Mouse (Mus musculus): Measurements from ENCODE around the gene Nfkbil1. TPM values are rescaled to one million over a fixed set of nuclear protein-coding genes. Genes with fewer than 3 reads are reported as not detected.
"Not testable (repeated sequence)": the region's sequence is repeated elsewhere in the genome, so short reads cannot be mapped to it uniquely, and the experiment has no call there.

Nfkbil1 gene
- total and polyA plus RNA-seq, 2 experiments from 2014 or later = 12.4 to 17.1 TPM

DNA sequence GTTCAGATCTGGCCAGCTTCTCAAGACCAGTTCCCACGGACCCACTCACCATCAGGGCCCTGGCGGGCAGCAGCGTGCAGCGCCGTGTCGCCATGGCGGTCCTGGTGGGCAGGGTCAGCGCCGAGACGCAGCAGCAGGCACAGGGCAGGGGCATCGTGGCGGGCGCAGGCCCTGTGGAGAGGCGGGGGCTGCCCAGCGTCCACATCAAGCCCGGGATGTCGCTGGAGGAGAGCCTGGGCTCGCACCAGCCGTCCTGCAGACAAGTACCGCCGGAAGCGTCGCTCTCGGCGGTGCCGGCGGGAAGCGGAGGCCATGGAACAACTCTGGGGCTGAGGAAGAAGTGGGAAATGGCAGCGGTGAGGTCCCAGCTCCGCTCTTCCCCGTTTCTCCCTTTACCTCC lies 689 bp downstream of the Nfkbil1 start:
- DNase-seq (no peak), ATAC-seq (no peak)
- Histone ChIP-seq H3K9ac (peak overlapping the region; percentile 57), H3K9me3 (ENCODE audit: low read length) (no peaks in the 10 kb centered on the region), H3K4me3 (ENCODE audit: low read depth, low read length) (peak overlapping the region; percentile 52), H3K4me1 (ENCODE audit: insufficient read depth) (peaks cover 5% of the 10 kb centered on the region; the same call in 1 of the 2 replicates), H3K27me3 (ENCODE audit: insufficient read depth, low read length) (no peaks in the 10 kb centered on the region), H3K4me2 (ENCODE audit: low read depth) (peak overlapping the region; percentile 95), H3K36me3 (ENCODE audit: insufficient read depth) (peaks cover 12% of the 10 kb centered on the region), H3K27ac (ENCODE audit: low read depth, low read length) (peak overlapping the region; percentile 91)
- WGBS = 5% methylated on average over 31 of the region's 31 CpGs
- no peak for TF ChIP-seq CTCF (IDR thresholded peaks at IDR 0.05; ENCODE audit: low read depth)

- not testable (repeated sequence) for H3K9ac ChIP-seq; ATAC-seq; H3K9me3 ChIP-seq (ENCODE audit: low read length); H3K27ac ChIP-seq (ENCODE audit: low read depth, low read length); H3K4me1 ChIP-seq (ENCODE audit: insufficient read depth); DNase-seq; H3K4me3 ChIP-seq (ENCODE audit: low read depth, low read length); H3K27me3 ChIP-seq (ENCODE audit: insufficient read depth, low read length)
- peak overlapping the region; percentile 95; the same call in 1 of the 2 replicates for H3K4me2 ChIP-seq (ENCODE audit: low read depth)
- 77% methylated on average over 7 of the region's 7 CpGs for WGBS
- H3K36me3 ChIP-seq (ENCODE audit: insufficient read depth) = peaks cover 20% of the 10 kb centered on the region
Observed at GRCm38 (mm10) chr17:35234090-35234489, 1.5 kb downstream of the Nfkbil1 start.

- Histone ChIP-seq H3K4me3 (ENCODE audit: low read depth, low read length) (peak within 1 kb of the TSS; percentile 52; the same call in 1 of the 2 replicates), H3K36me3 (ENCODE audit: insufficient read depth) (peaks cover 25% of the 10 kb centered on the region), H3K9ac (no peak within 1 kb of the TSS), H3K9me3 (ENCODE audit: low read length) (no peaks in the 10 kb centered on the region), H3K27me3 (ENCODE audit: insufficient read depth, low read length) (no peaks in the 10 kb centered on the region), H3K4me2 (ENCODE audit: low read depth) (peak within 1 kb of the TSS; percentile 95), H3K27ac (ENCODE audit: low read depth, low read length) (no peak within 1 kb of the TSS), H3K4me1 (ENCODE audit: insufficient read depth) (peaks cover 5% of the 10 kb centered on the region; the same call in 1 of the 2 replicates)
- no peak for DNase-seq
- WGBS = 68% methylated on average over 18 of the region's 18 CpGs
- TF ChIP-seq CTCF (IDR thresholded peaks at IDR 0.05; ENCODE audit: low read depth) = no peak
- no peak for ATAC-seq
Observed at GRCm38 (mm10) chr17:35233114-35233980, 2.2 kb downstream of the Nfkbil1 start, which contains the start of gene Atp6v1g2. TSS of gene Atp6v1g2 (plus strand) at chr17:35233660.

- Histone ChIP-seq H3K9ac (no peak overlapping the region), H3K4me1 (ENCODE audit: insufficient read depth) (peaks cover 5% of the 10 kb centered on the region; the same call in 1 of the 2 replicates), H3K4me2 (ENCODE audit: low read depth) (no peak overlapping the region), H3K36me3 (ENCODE audit: insufficient read depth) (peaks cover 25% of the 10 kb centered on the region), H3K4me3 (ENCODE audit: low read depth, low read length) (no peak overlapping the region), H3K9me3 (ENCODE audit: low read length) (no peaks in the 10 kb centered on the region), H3K27ac (ENCODE audit: low read depth, low read length) (no peak overlapping the region), H3K27me3 (ENCODE audit: insufficient read depth, low read length) (no peaks in the 10 kb centered on the region)
- ATAC-seq = no peak
- no peak for DNase-seq
- WGBS = 91% methylated on average over 5 of the region's 5 CpGs
- TF ChIP-seq CTCF (IDR thresholded peaks at IDR 0.05; ENCODE audit: low read depth) = no peak
Observed at GRCm38 (mm10) chr17:35232659-35233058, 2.9 kb downstream of the Nfkbil1 start.

- DNase-seq (peak; percentile 91), ATAC-seq (no peak)
- H3K4me1 ChIP-seq (ENCODE audit: insufficient read depth) = peaks cover 5% of the 10 kb centered on the region; the same call in 1 of the 2 replicates
- peak; percentile 94 for TF ChIP-seq CTCF (IDR thresholded peaks at IDR 0.05; ENCODE audit: low read depth)
- no peak overlapping the region for H3K27ac ChIP-seq (ENCODE audit: low read depth, low read length)
- no peak overlapping the region for H3K4me2 ChIP-seq (ENCODE audit: low read depth)
- WGBS = 12% methylated on average over 12 of the region's 12 CpGs
- H3K9me3 ChIP-seq (ENCODE audit: low read length) = no peaks in the 10 kb centered on the region
- peak overlapping the region; percentile 22; the same call in 1 of the 2 replicates for H3K9ac ChIP-seq
- H3K27me3 ChIP-seq (ENCODE audit: insufficient read depth, low read length) = no peaks in the 10 kb centered on the region
- H3K36me3 ChIP-seq (ENCODE audit: insufficient read depth) = peaks cover 28% of the 10 kb centered on the region
- no peak overlapping the region for H3K4me3 ChIP-seq (ENCODE audit: low read depth, low read length)
Observed at GRCm38 (mm10) chr17:35232043-35232442, 3.5 kb downstream of the Nfkbil1 start.

DNA sequence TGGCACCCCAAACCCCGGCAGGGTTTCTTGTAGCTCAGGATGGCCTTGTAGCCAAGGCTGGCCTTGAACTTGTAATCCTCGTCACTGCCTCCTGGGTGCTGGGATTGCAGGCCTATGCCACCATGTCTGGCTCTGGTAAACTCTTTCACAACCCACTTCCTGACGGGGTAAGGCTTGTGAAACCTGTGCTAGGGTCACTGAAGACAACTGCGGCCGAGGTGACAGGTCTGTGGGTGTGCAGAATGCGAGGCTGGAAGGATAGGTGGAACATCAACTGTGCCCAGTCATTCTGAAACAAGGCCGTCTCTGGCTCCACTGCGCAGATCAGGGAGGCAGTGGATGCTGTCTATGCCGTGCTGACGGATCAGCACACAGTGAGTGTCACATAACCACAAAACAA lies 4.6 kb downstream of the Nfkbil1 start:
- Histone ChIP-seq H3K9me3 (ENCODE audit: low read length) (no peaks in the 10 kb centered on the region), H3K9ac (no peak overlapping the region), H3K27me3 (ENCODE audit: insufficient read depth, low read length) (no peaks in the 10 kb centered on the region), H3K36me3 (ENCODE audit: insufficient read depth) (peaks cover 32% of the 10 kb centered on the region), H3K4me1 (ENCODE audit: insufficient read depth) (peaks cover 5% of the 10 kb centered on the region; the same call in 1 of the 2 replicates), H3K4me3 (ENCODE audit: low read depth, low read length) (no peak overlapping the region), H3K27ac (ENCODE audit: low read depth, low read length) (no peak overlapping the region), H3K4me2 (ENCODE audit: low read depth) (no peak overlapping the region)
- no peak for TF ChIP-seq CTCF (IDR thresholded peaks at IDR 0.05; ENCODE audit: low read depth)
- WGBS = 92% methylated on average over 10 of the region's 10 CpGs
- ATAC-seq (no peak), DNase-seq (no peak)

DNA sequence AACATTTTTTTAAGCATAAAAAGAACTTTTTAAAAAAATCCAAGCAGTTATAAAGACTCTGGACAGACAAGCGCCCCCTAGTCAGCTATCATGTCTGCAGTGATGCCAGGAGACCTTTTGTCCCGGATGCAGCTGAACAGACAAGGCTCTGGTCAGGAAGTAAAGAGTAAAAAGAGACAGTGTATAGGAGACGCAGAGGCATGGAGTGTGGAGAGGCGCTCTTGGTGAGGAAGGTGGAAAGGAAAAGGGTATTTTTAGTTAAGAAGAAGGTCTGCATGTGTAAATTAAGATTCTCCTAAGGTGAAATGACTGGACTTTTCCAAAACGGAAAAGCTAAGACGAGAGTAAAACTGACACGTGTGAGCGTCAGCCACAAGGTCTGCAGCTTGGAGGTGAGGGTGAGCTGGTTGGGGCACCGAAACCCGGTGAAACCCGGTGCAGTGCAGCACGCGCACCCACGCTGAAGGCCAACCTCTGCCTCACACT lies 9.0 kb downstream of the Nfkbil1 start:
- DNase-seq = no peak
- H3K4me2 ChIP-seq (ENCODE audit: low read depth) = no peak overlapping the region
- WGBS = 90% methylated on average over 14 of the region's 14 CpGs
- no peak overlapping the region for H3K27ac ChIP-seq (ENCODE audit: low read depth, low read length)
- no peaks in the 10 kb centered on the region for H3K4me1 ChIP-seq (ENCODE audit: insufficient read depth)
- H3K9me3 ChIP-seq (ENCODE audit: low read length) = no peaks in the 10 kb centered on the region
- no peaks in the 10 kb centered on the region for H3K27me3 ChIP-seq (ENCODE audit: insufficient read depth, low read length)
- no peak for ATAC-seq
- TF ChIP-seq CTCF (IDR thresholded peaks at IDR 0.05; ENCODE audit: low read depth) = no peak
- H3K36me3 ChIP-seq (ENCODE audit: insufficient read depth) = peaks cover 42% of the 10 kb centered on the region
- no peak overlapping the region for H3K4me3 ChIP-seq (ENCODE audit: low read depth, low read length)
- H3K9ac ChIP-seq = no peak overlapping the region
